Mouse (Mus musculus): Measurements from ENCODE around the gene Pdik1l.

The Pdik1l gene

GRCm38 (mm10) chr4:134287575-134288025, at the start of gene Pdik1l:
Pdik1l (minus strand) TSS chr4:134287895.
- DNase-seq (ENCODE audit: low spot score) = peak; percentile 18

GRCm38 (mm10) chr4:134330281-134330680, 42.6 kb upstream of the Pdik1l start:
- no peak for DNase-seq (ENCODE audit: low spot score)

GRCm38 (mm10) chr4:134328832-134329231, 41.1 kb upstream of the Pdik1l start:
- DNase-seq (ENCODE audit: low spot score) = no peak

- DNase-seq (ENCODE audit: low spot score) = no peak
Measured at GRCm38 (mm10) chr4:134328151-134328550, 40.5 kb upstream of the Pdik1l start.

- no peak for DNase-seq (ENCODE audit: low spot score)
Measured at GRCm38 (mm10) chr4:134326859-134327530, 39.3 kb upstream of the Pdik1l start.

GRCm38 (mm10) chr4:134324655-134325054, 37.0 kb upstream of the Pdik1l start:
- no peak for DNase-seq (ENCODE audit: low spot score)

- DNase-seq (ENCODE audit: low spot score) = no peak
Measured at GRCm38 (mm10) chr4:134321524-134321923, 33.8 kb upstream of the Pdik1l start.

- DNase-seq (ENCODE audit: low spot score) = no peak
Measured at GRCm38 (mm10) chr4:134319674-134320073, 32.0 kb upstream of the Pdik1l start.

- DNase-seq (ENCODE audit: low spot score) = no peak
Measured at GRCm38 (mm10) chr4:134319074-134319473, 31.4 kb upstream of the Pdik1l start.

GRCm38 (mm10) chr4:134316390-134316789, 28.7 kb upstream of the Pdik1l start:
- DNase-seq (ENCODE audit: low spot score) = no peak

- DNase-seq (ENCODE audit: low spot score) = no peak
Measured at GRCm38 (mm10) chr4:134315470-134315869, 27.8 kb upstream of the Pdik1l start.

GRCm38 (mm10) chr4:134314876-134315275, 27.2 kb upstream of the Pdik1l start, which contains the start of gene Trim63:
Trim63 (plus strand) TSS chr4:134315120.
- DNase-seq (ENCODE audit: low spot score) = no peak

GRCm38 (mm10) chr4:134314081-134314655, 26.5 kb upstream of the Pdik1l start:
- DNase-seq (ENCODE audit: low spot score) = no peak

- DNase-seq (ENCODE audit: low spot score) = no peak
Measured at GRCm38 (mm10) chr4:134312901-134313300, 25.2 kb upstream of the Pdik1l start.

- DNase-seq (ENCODE audit: low spot score) = no peak
Measured at GRCm38 (mm10) chr4:134312341-134312740, 24.6 kb upstream of the Pdik1l start.

- DNase-seq (ENCODE audit: low spot score) = no peak
Measured at GRCm38 (mm10) chr4:134311784-134312183, 24.1 kb upstream of the Pdik1l start.

- no peak for DNase-seq (ENCODE audit: low spot score)
Measured at GRCm38 (mm10) chr4:134310656-134311055, 23.0 kb upstream of the Pdik1l start.

- DNase-seq (ENCODE audit: low spot score) = no peak
Measured at GRCm38 (mm10) chr4:134310106-134310505, 22.4 kb upstream of the Pdik1l start.

- DNase-seq (ENCODE audit: low spot score) = peak; percentile 24
Measured at GRCm38 (mm10) chr4:134307367-134308072, 19.8 kb upstream of the Pdik1l start.

- no peak for DNase-seq (ENCODE audit: low spot score)
Measured at GRCm38 (mm10) chr4:134306963-134307362, 19.3 kb upstream of the Pdik1l start.

GRCm38 (mm10) chr4:134302084-134302483, 14.4 kb upstream of the Pdik1l start:
- no peak for DNase-seq (ENCODE audit: low spot score)

- no peak for DNase-seq (ENCODE audit: low spot score)
Measured at GRCm38 (mm10) chr4:134300316-134300715, 12.6 kb upstream of the Pdik1l start.

GRCm38 (mm10) chr4:134299498-134299810, 11.8 kb upstream of the Pdik1l start:
- no peak for DNase-seq (ENCODE audit: low spot score)
